Mouse (Mus musculus) forebrain, embryonic 16.5 days (tissue): ENCODE results near the gene Abcg2. TPM values are rescaled to one million over a fixed set of nuclear protein-coding genes. Genes with fewer than 3 reads are reported as not detected.
A peak's percentile ranks its signal among the peaks of the same experiment; 100 is the strongest.

Experiments used
- ATAC-seq: fragments of 200-750 bp; cut with Nextera tagmentation; 2 replicates; pipeline ENCODE4 v1.8.0; 2017; ENCODE audit warnings: mild to moderate bottlenecking, moderate library complexity
- H3K27ac ChIP-seq: fragments of 300-500 bp; sonication (generic); 2 replicates; pipeline ENCODE4 v1.5.1; 2014; ENCODE audit warnings: low read length, control low read depth
- H3K27me3 ChIP-seq: fragments of 300-500 bp; sonication (generic); replicated peaks from 2 replicates; pipeline ENCODE4 v1.6.1; 2014; ENCODE audit warnings: low read length; ENCODE audit not compliant: control insufficient read depth, insufficient read depth
- H3K36me3 ChIP-seq: fragments of 300-500 bp; sonication (generic); 2 replicates; pipeline ENCODE4 v1.6.1; 2014; ENCODE audit not compliant: control insufficient read depth, insufficient read depth
- H3K4me1 ChIP-seq: fragments of 300-500 bp; sonication (generic); replicated peaks from 2 replicates; pipeline ENCODE4 v1.6.1; 2014; ENCODE audit warnings: low read length; ENCODE audit not compliant: control insufficient read depth, insufficient read depth
- H3K4me2 ChIP-seq: fragments of 300-500 bp; sonication (generic); 2 replicates; pipeline ENCODE4 v1.6.1; 2014; ENCODE audit warnings: mild to moderate bottlenecking, low read length, control low read depth
- H3K4me3 ChIP-seq: fragments of 300-500 bp; sonication (generic); replicated peaks from 2 replicates; pipeline ENCODE4 v1.5.1; 2014; ENCODE audit warnings: mild to moderate bottlenecking, low read length, control low read depth
- H3K9ac ChIP-seq: fragments of 300-500 bp; sonication (generic); replicated peaks from 2 replicates; pipeline ENCODE4 v1.6.1; 2014; ENCODE audit warnings: low read depth, low read length, control low read depth
- H3K9me3 ChIP-seq: fragments of 300-500 bp; sonication (generic); 2 replicates; pipeline ENCODE4 v1.6.1; 2016; ENCODE audit warnings: low read length; ENCODE audit not compliant: control insufficient read depth
- WGBS: fragments of 180-500 bp; shearing (Covaris S2); extraction: QIAGEN DNeasy Blood & Tissue Kit; methylation state at CpG from one replicate; pipeline ENCODE4 v1.1.7; 2014; 5-methylcytosine and 5-hydroxymethylcytosine counted together
- polyA plus RNA-seq: library from polyadenylated mRNA; unstranded; fragments of >200 nt; fragmentation: Nextera tagmentation; extraction: Ambion mirVana; gene quantifications from 2 replicates; pipeline ENCODE4 v1.2.1, GENCODE M21; 2015

The Abcg2 gene
- polyA plus RNA-seq, 1 experiment from 2014 or later, result 33.5 TPM

- no peaks in the 10 kb centered on the region for H3K27me3 ChIP-seq
- no peak overlapping the region for H3K4me2 ChIP-seq
- no peak for ATAC-seq
- H3K36me3 ChIP-seq, result no peaks in the 10 kb centered on the region
- H3K9ac ChIP-seq, result no peak overlapping the region
- 84% methylated on average over 2 of the region's 2 CpGs for WGBS
- no peaks in the 10 kb centered on the region for H3K9me3 ChIP-seq
- H3K4me1 ChIP-seq, result no peaks in the 10 kb centered on the region
- no peak overlapping the region for H3K4me3 ChIP-seq
- H3K27ac ChIP-seq, result no peak overlapping the region
Observed at GRCm38 (mm10) chr6:58629238-58629637, 44.9 kb downstream of the Abcg2 start.

GRCm38 (mm10) chr6:58632419-58632818 is 48.1 kb downstream of the Abcg2 start:
- Histone ChIP-seq H3K27ac (no peak overlapping the region), H3K9ac (no peak overlapping the region), H3K4me2 (no peak overlapping the region), H3K36me3 (no peaks in the 10 kb centered on the region), H3K27me3 (no peaks in the 10 kb centered on the region), H3K4me3 (no peak overlapping the region), H3K9me3 (no peaks in the 10 kb centered on the region), H3K4me1 (no peaks in the 10 kb centered on the region)
- 75% methylated on average over 3 of the region's 3 CpGs for WGBS
- no peak for ATAC-seq

GRCm38 (mm10) chr6:58633731-58634130 is 49.4 kb downstream of the Abcg2 start:
- Histone ChIP-seq H3K9me3 (no peaks in the 10 kb centered on the region), H3K27ac (no peak overlapping the region), H3K36me3 (no peaks in the 10 kb centered on the region), H3K4me1 (no peaks in the 10 kb centered on the region), H3K4me3 (no peak overlapping the region), H3K27me3 (no peaks in the 10 kb centered on the region), H3K4me2 (no peak overlapping the region), H3K9ac (no peak overlapping the region)
- ATAC-seq, result no peak
- WGBS, result 81% methylated on average over 4 of the region's 4 CpGs

- H3K27me3 ChIP-seq, result no peaks in the 10 kb centered on the region
- no peaks in the 10 kb centered on the region for H3K9me3 ChIP-seq
- no peaks in the 10 kb centered on the region for H3K36me3 ChIP-seq
- H3K27ac ChIP-seq, result no peak overlapping the region
- H3K4me2 ChIP-seq, result no peak overlapping the region
- H3K4me3 ChIP-seq, result no peak overlapping the region
- H3K4me1 ChIP-seq, result 0 out of 2 replicates have a peak, but pooled peaks cover 4% of the 10 kb centered on the region
- no peak for ATAC-seq
- no peak overlapping the region for H3K9ac ChIP-seq
Observed at GRCm38 (mm10) chr6:58638566-58638965, 54.2 kb downstream of the Abcg2 start.

GRCm38 (mm10) chr6:58639391-58639790 is 55.1 kb downstream of the Abcg2 start:
- Histone ChIP-seq H3K9ac (no peak overlapping the region), H3K4me2 (no peak overlapping the region), H3K4me3 (no peak overlapping the region), H3K9me3 (no peaks in the 10 kb centered on the region), H3K4me1 (0 out of 2 replicates have a peak, but pooled peaks cover 4% of the 10 kb centered on the region), H3K27ac (no peak overlapping the region), H3K36me3 (no peaks in the 10 kb centered on the region), H3K27me3 (no peaks in the 10 kb centered on the region)
- 81% methylated on average over 2 of the region's 2 CpGs for WGBS
- ATAC-seq, result no peak

GRCm38 (mm10) chr6:58640333-58641018 is 56.2 kb downstream of the Abcg2 start:
- Histone ChIP-seq H3K4me1 (0 out of 2 replicates have a peak, but pooled peaks cover 4% of the 10 kb centered on the region), H3K4me2 (peak overlapping the region; percentile 75), H3K27ac (no peak overlapping the region), H3K9me3 (no peaks in the 10 kb centered on the region), H3K9ac (peak overlapping the region; percentile 72), H3K36me3 (no peaks in the 10 kb centered on the region), H3K4me3 (peak overlapping the region; percentile 48), H3K27me3 (no peaks in the 10 kb centered on the region)
- peak; percentile 100 for ATAC-seq
- under 1% methylated on average over 47 of the region's 50 CpGs for WGBS

GRCm38 (mm10) chr6:58641056-58641799 is 56.9 kb downstream of the Abcg2 start:
- H3K4me2 ChIP-seq, result peak overlapping the region; percentile 75
- 0 out of 2 replicates have a peak, but pooled peaks cover 4% of the 10 kb centered on the region for H3K4me1 ChIP-seq
- peak overlapping the region; percentile 72; the same call in 1 of the 2 replicates for H3K9ac ChIP-seq
- no peaks in the 10 kb centered on the region for H3K36me3 ChIP-seq
- no peak overlapping the region for H3K27ac ChIP-seq
- H3K9me3 ChIP-seq, result no peaks in the 10 kb centered on the region
- 51% methylated on average over 11 of the region's 11 CpGs for WGBS
- no peak for ATAC-seq
- H3K4me3 ChIP-seq, result peak overlapping the region; percentile 48; the same call in 1 of the 2 replicates
- no peaks in the 10 kb centered on the region for H3K27me3 ChIP-seq

GRCm38 (mm10) chr6:58642191-58642590 is 57.9 kb downstream of the Abcg2 start:
- 0 out of 2 replicates have a peak, but pooled peaks cover 4% of the 10 kb centered on the region for H3K4me1 ChIP-seq
- no peak overlapping the region for H3K9ac ChIP-seq
- no peaks in the 10 kb centered on the region for H3K36me3 ChIP-seq
- H3K27me3 ChIP-seq, result no peaks in the 10 kb centered on the region
- ATAC-seq, result no peak
- no peak overlapping the region for H3K27ac ChIP-seq
- WGBS, result 82% methylated on average over 2 of the region's 2 CpGs
- no peak overlapping the region for H3K4me3 ChIP-seq
- H3K9me3 ChIP-seq, result no peaks in the 10 kb centered on the region
- H3K4me2 ChIP-seq, result no peak overlapping the region

- WGBS, result 89% methylated on average over 2 of the region's 2 CpGs
- H3K9ac ChIP-seq, result no peak overlapping the region
- no peaks in the 10 kb centered on the region for H3K9me3 ChIP-seq
- no peak overlapping the region for H3K4me3 ChIP-seq
- H3K4me2 ChIP-seq, result no peak overlapping the region
- H3K27ac ChIP-seq, result no peak overlapping the region
- ATAC-seq, result no peak
- H3K27me3 ChIP-seq, result no peaks in the 10 kb centered on the region
- 0 out of 2 replicates have a peak, but pooled peaks cover 4% of the 10 kb centered on the region for H3K4me1 ChIP-seq
- no peaks in the 10 kb centered on the region for H3K36me3 ChIP-seq
Observed at GRCm38 (mm10) chr6:58644586-58644985, 60.3 kb downstream of the Abcg2 start.
